Mouse (Mus musculus): Measurements from ENCODE around the gene Vegfc. TPM values are rescaled to one million over a fixed set of nuclear protein-coding genes. Genes with fewer than 3 reads are reported as not detected.

Vegfc gene
- total and polyA plus RNA-seq, 3 experiments, result not detected

DNA sequence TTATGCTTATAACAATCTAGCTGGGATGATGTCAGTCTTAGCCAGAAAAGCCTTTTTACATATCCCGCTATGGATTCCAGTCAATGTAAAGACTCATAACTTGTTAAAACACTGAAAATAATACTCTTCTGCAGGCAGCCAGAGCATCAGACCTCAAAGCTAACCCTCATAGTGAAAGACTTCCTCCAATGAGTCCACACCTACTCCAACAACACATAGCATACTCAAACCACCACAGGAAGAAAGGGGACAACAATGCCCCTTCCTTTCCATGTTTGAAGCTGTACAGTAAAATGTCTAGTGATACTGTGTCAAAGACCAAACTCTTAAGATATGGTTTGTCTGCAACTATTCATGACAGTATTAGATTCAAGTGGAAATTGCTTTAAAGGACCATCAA, 153.2 kb downstream of the Vegfc start:
- Histone ChIP-seq H3K27me3 (ENCODE audit: control insufficient read depth in 1 of 2, insufficient read depth in 2 of 2, low read length in 2 of 2) (no peaks in the 10 kb centered on the region), H3K9me3 (replicated peaks; ENCODE audit: insufficient read depth, low read length) (no peaks in the 10 kb centered on the region)
- no peak for TF ChIP-seq MYB (IDR thresholded peaks at IDR 0.05; ENCODE audit: low read depth, low read length)
- TF ChIP-seq NELFE (IDR thresholded peaks at IDR 0.05; ENCODE audit: low read depth, low read length), result no peak
- TF ChIP-seq CHD1 (IDR thresholded peaks at IDR 0.05; ENCODE audit: low read depth, low read length), result no peak
- TF ChIP-seq KAT2A (conservative IDR thresholded peaks at IDR 0.05; ENCODE audit: low read depth, low read length), result no peak
- no peak for TF ChIP-seq USF1 (IDR thresholded peaks at IDR 0.05; ENCODE audit: low read depth, low read length)
- no peak for TF ChIP-seq JUND (IDR thresholded peaks at IDR 0.05; ENCODE audit: low read depth, low read length)
- no peak for TF ChIP-seq ETS1 (IDR thresholded peaks at IDR 0.05; ENCODE audit: low read depth, low read length)
- TF ChIP-seq SIN3A (IDR thresholded peaks at IDR 0.05; ENCODE audit: low read length), result no peak
- no peak for TF ChIP-seq HCFC1 (IDR thresholded peaks at IDR 0.05; ENCODE audit: low read depth, low read length)
- no peak for TF ChIP-seq ZKSCAN1 (IDR thresholded peaks at IDR 0.05; ENCODE audit: low read depth, low read length)

DNA sequence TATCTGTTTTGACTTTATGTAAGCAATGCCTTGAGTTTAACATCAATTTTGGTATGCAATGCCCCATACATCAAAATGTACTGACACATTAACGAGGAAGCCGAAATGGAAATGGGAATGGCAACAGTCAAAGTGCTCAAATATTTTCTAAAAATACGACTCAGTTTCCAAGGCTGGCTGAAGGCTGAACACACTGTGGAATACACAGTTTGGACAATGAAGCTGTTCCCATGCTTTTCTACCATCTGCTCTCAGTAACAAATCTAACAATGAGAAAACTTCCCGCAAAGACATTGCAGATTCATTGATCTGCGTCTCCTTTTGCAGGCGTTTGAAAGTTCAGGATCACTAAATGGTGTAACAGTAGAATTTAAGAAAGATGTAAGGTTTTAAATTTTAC, 155.9 kb downstream of the Vegfc start:
- no peak overlapping the region for H3K27ac ChIP-seq (ENCODE audit: control insufficient read depth, low read depth, low read length)
- no peak for TF ChIP-seq ZC3H11A (IDR thresholded peaks at IDR 0.05; ENCODE audit: low read depth, low read length)
- TF ChIP-seq ZKSCAN1 (IDR thresholded peaks at IDR 0.05; ENCODE audit: low read depth, low read length), result no peak
- TF ChIP-seq POLR2AphosphoS2 (IDR thresholded peaks at IDR 0.05; ENCODE audit: low read length), result no peak
- no peak for TF ChIP-seq CHD2 (IDR thresholded peaks at IDR 0.05; ENCODE audit: low read length)
- TF ChIP-seq UBTF (IDR thresholded peaks at IDR 0.05; ENCODE audit: borderline replicate concordance, insufficient read depth, low read depth, low read length), result no peak
- TF ChIP-seq ELF1 (IDR thresholded peaks at IDR 0.05; ENCODE audit: low read depth, low read length), result no peak
- TF ChIP-seq MYB (IDR thresholded peaks at IDR 0.05; ENCODE audit: low read depth, low read length), result no peak
- TF ChIP-seq GATA1 (IDR thresholded peaks at IDR 0.05; ENCODE audit: low read depth, low read length), result no peak
- TF ChIP-seq POLR2AphosphoS5 (IDR thresholded peaks at IDR 0.05; ENCODE audit: borderline replicate concordance, low read depth, low read length), result no peak
- TF ChIP-seq E2F4 (IDR thresholded peaks at IDR 0.05; ENCODE audit: borderline replicate concordance, low read depth, low read length), result no peak
- no peak for TF ChIP-seq MAFK (IDR thresholded peaks at IDR 0.05; ENCODE audit: borderline replicate concordance, low read depth, low read length)
- TF ChIP-seq ETS1 (IDR thresholded peaks at IDR 0.05; ENCODE audit: low read depth, low read length), result no peak
- no peak for TF ChIP-seq NELFE (IDR thresholded peaks at IDR 0.05; ENCODE audit: low read depth, low read length)
- H3K79me2 ChIP-seq (ENCODE audit: control insufficient read depth, insufficient read depth, low read length, poor library complexity), result no peaks in the 10 kb centered on the region
- DNase-seq (ENCODE audit: low read depth, low spot score), result no peak
- H3K9ac ChIP-seq (ENCODE audit: control insufficient read depth, low read depth, low read length, poor library complexity, severe bottlenecking), result no peak overlapping the region
- H3K9me3 ChIP-seq (replicated peaks; ENCODE audit: insufficient read depth, low read length), result no peaks in the 10 kb centered on the region
- H3K4me1 ChIP-seq (ENCODE audit: control insufficient read depth in 1 of 2, insufficient read depth in 2 of 2, low read length in 2 of 2), result no peaks in the 10 kb centered on the region
- no peaks in the 10 kb centered on the region for H3K36me3 ChIP-seq (ENCODE audit: control insufficient read depth in 1 of 2, insufficient read depth in 2 of 2, low read length in 2 of 2)
- H3K4me3 ChIP-seq (ENCODE audit: control insufficient read depth in 1 of 2, insufficient read depth in 1 of 2, low read depth in 2 of 2, low read length in 2 of 2), result no peak overlapping the region
- H3K27me3 ChIP-seq (ENCODE audit: control insufficient read depth in 1 of 2, insufficient read depth in 2 of 2, low read length in 2 of 2), result no peaks in the 10 kb centered on the region

More for the DNA sequence above, 153.2 kb downstream of the Vegfc start:
- no peaks in the 10 kb centered on the region for H3K36me3 ChIP-seq (ENCODE audit: control insufficient read depth in 1 of 2, insufficient read depth in 2 of 2, low read length in 2 of 2)
- no peaks in the 10 kb centered on the region for H3K79me2 ChIP-seq (ENCODE audit: control insufficient read depth, insufficient read depth, low read length, poor library complexity)
- H3K4me1 ChIP-seq (ENCODE audit: control insufficient read depth in 1 of 2, insufficient read depth in 2 of 2, low read length in 2 of 2), result no peaks in the 10 kb centered on the region
- H3K9ac ChIP-seq (ENCODE audit: control insufficient read depth, low read depth, low read length, poor library complexity, severe bottlenecking), result no peak overlapping the region
- no peak overlapping the region for H3K4me3 ChIP-seq (ENCODE audit: control insufficient read depth in 1 of 2, insufficient read depth in 1 of 2, low read depth in 2 of 2, low read length in 2 of 2)
- no peak for DNase-seq (ENCODE audit: low read depth, low spot score)
- no peak overlapping the region for H3K27ac ChIP-seq (ENCODE audit: control insufficient read depth, low read depth, low read length)
